Mouse (Mus musculus) heart, postnatal 0 days (tissue): ENCODE results near the gene Lpar2. TPM values are rescaled to one million over a fixed set of nuclear protein-coding genes. Genes with fewer than 3 reads are reported as not detected.

Experiments
- ATAC-seq: fragments of 200-750 bp; cut with Nextera tagmentation; 2 replicates; pipeline ENCODE4 v1.8.0; 2017; ENCODE audit warnings: low read depth, moderate number of reproducible peaks, moderate library complexity; ENCODE audit not compliant: insufficient read depth
- DNase-seq: peaks from one replicate; pipeline ENCODE4 v3.0.0-alpha.2; 2016; ENCODE audit warnings: low spot score
- H3K27ac ChIP-seq: fragments of 300-500 bp; sonication (generic); 2 replicates; pipeline ENCODE4 v1.5.1; 2014; ENCODE audit warnings: low read depth, mild to moderate bottlenecking
- H3K27me3 ChIP-seq: fragments of 300-500 bp; sonication (generic); 2 replicates; pipeline ENCODE4 v1.6.1; 2014; ENCODE audit warnings: low read length, mixed read lengths; ENCODE audit not compliant: control insufficient read depth, insufficient read depth
- H3K36me3 ChIP-seq: fragments of 300-500 bp; sonication (generic); replicated peaks from 2 replicates; pipeline ENCODE4 v1.6.1; 2014; ENCODE audit warnings: low read length, mixed read lengths; ENCODE audit not compliant: control insufficient read depth, insufficient read depth
- H3K4me1 ChIP-seq: fragments of 300-500 bp; sonication (generic); 2 replicates; pipeline ENCODE4 v1.6.1; 2014; ENCODE audit warnings: antibody characterized with exemption; ENCODE audit not compliant: control insufficient read depth, insufficient read depth
- H3K4me2 ChIP-seq: fragments of 300-500 bp; sonication (generic); 2 replicates; pipeline ENCODE4 v1.6.1; 2014; ENCODE audit warnings: low read depth, mild to moderate bottlenecking, low read length, moderate library complexity
- H3K4me3 ChIP-seq: fragments of 300-500 bp; sonication (generic); 2 replicates; pipeline ENCODE4 v1.5.1; 2014; ENCODE audit warnings: low read depth, low read length
- H3K9ac ChIP-seq: fragments of 300-500 bp; sonication (generic); replicated peaks from 2 replicates; pipeline ENCODE4 v1.6.1; 2014; ENCODE audit warnings: low read depth, low read length, mixed read lengths
- H3K9me3 ChIP-seq: fragments of 300-500 bp; sonication (generic); replicated peaks from 2 replicates; pipeline ENCODE4 v1.6.1; 2016; ENCODE audit warnings: low read length; ENCODE audit not compliant: control insufficient read depth
- CTCF ChIP-seq: IDR thresholded peaks from 2 replicates; pipeline ENCODE4 v1.5.1; 2016; ENCODE audit warnings: antibody characterized with exemption, control low read depth, low read depth
- EP300 ChIP-seq: IDR thresholded peaks from 2 replicates; pipeline ENCODE4 v1.6.1; 2016; ENCODE audit warnings: antibody characterized with exemption, low read depth
- WGBS: fragments of 180-500 bp; shearing (Covaris S2); extraction: QIAGEN DNeasy Blood & Tissue Kit; methylation state at CpG from one replicate; pipeline ENCODE4 v1.1.7; 2014; 5-methylcytosine and 5-hydroxymethylcytosine counted together
- polyA plus RNA-seq: library from polyadenylated mRNA; unstranded; fragments of >200 nt; fragmentation: Nextera tagmentation; extraction: Ambion mirVana; gene quantifications from 2 replicates; pipeline ENCODE4 v1.2.1, GENCODE M21; 2015
- total RNA-seq: library from RNA; depleted of rRNA; stranded (reverse); fragments of >200 nt; gene quantifications from 2 replicates; pipeline ENCODE4 v1.2.3, GENCODE M21; 2014; ENCODE audit warnings: low replicate concordance

Gene Lpar2
- total and polyA plus RNA-seq, 2 experiments from 2014 or later = 0.10 to 0.50 TPM

GRCm38 (mm10) chr8:69807236-69807635, 15.0 kb upstream of the Lpar2 start:
- Histone ChIP-seq H3K9me3 (no peaks in the 10 kb centered on the region), H3K27me3 (no peaks in the 10 kb centered on the region), H3K27ac (no peak overlapping the region), H3K4me3 (no peak overlapping the region), H3K9ac (no peak overlapping the region), H3K4me2 (no peak overlapping the region), H3K36me3 (peaks cover 55% of the 10 kb centered on the region), H3K4me1 (0 out of 2 replicates have a peak, but pooled peaks cover 6% of the 10 kb centered on the region)
- DNase-seq (no peak), ATAC-seq (no peak)
- TF ChIP-seq CTCF = no peak
- no peak for TF ChIP-seq EP300
- WGBS = 90% methylated on average over 5 of the region's 5 CpGs

- peaks cover 44% of the 10 kb centered on the region for H3K36me3 ChIP-seq
- TF ChIP-seq EP300 = no peak
- no peak for TF ChIP-seq CTCF
- H3K9me3 ChIP-seq = no peaks in the 10 kb centered on the region
- DNase-seq (peak; percentile 52), ATAC-seq (peak; percentile 74; the same call in 1 of the 2 replicates)
- no peaks in the 10 kb centered on the region for H3K27me3 ChIP-seq
- peak within 1 kb of the TSS; percentile 64 for H3K9ac ChIP-seq
- 0 out of 2 replicates have a peak, but pooled peaks cover 6% of the 10 kb centered on the region for H3K4me1 ChIP-seq
- H3K27ac ChIP-seq = no peak within 1 kb of the TSS
- peak within 1 kb of the TSS; percentile 92 for H3K4me2 ChIP-seq
- peak within 1 kb of the TSS; percentile 67 for H3K4me3 ChIP-seq
- 6% methylated on average over 28 of the region's 28 CpGs for WGBS
These were observed 13.9 kb upstream of the Lpar2 start, which contains the start of gene Gmip for GRCm38 (mm10) chr8:69808094-69808863. Gene Gmip (plus strand): TSS chr8:69808679.

DNA sequence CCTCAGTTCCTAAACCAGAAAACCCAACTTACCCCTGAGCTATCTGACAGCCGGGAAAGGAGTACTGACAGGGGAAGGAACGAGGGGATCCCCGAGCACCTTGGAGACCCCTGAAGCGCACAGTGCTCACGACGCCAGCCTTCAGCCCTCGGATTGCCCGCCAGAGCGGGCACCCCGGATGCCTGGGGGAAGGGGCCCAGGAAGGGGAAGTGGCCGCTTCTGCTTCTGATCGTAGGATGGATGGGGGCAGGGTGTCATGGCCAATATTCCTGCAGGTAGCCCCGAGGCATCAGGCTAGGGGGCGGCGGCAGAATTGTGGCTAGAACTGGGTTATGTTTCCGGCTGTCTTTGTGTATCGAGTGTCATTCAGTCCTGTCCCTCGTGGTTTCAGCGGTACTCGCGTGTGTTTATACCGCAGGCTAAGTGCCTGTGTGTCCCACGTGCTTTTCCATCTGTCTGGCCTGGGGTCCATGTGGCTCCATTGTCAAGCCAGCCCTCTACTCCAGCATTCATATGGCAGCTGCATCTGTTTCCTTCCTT, 13.3 kb upstream of the Lpar2 start:
- no peak overlapping the region for H3K27ac ChIP-seq
- peak overlapping the region; percentile 92 for H3K4me2 ChIP-seq
- under 1% methylated on average over 23 of the region's 23 CpGs for WGBS
- peak overlapping the region; percentile 64 for H3K9ac ChIP-seq
- DNase-seq (no peak), ATAC-seq (0 out of 2 replicates have a peak, but pooled peaks have one; percentile 5)
- H3K36me3 ChIP-seq = peaks cover 44% of the 10 kb centered on the region
- H3K9me3 ChIP-seq = no peaks in the 10 kb centered on the region
- H3K27me3 ChIP-seq = no peaks in the 10 kb centered on the region
- H3K4me1 ChIP-seq = 0 out of 2 replicates have a peak, but pooled peaks cover 6% of the 10 kb centered on the region
- TF ChIP-seq EP300 = no peak
- no peak for TF ChIP-seq CTCF
- H3K4me3 ChIP-seq = peak overlapping the region; percentile 67

DNA sequence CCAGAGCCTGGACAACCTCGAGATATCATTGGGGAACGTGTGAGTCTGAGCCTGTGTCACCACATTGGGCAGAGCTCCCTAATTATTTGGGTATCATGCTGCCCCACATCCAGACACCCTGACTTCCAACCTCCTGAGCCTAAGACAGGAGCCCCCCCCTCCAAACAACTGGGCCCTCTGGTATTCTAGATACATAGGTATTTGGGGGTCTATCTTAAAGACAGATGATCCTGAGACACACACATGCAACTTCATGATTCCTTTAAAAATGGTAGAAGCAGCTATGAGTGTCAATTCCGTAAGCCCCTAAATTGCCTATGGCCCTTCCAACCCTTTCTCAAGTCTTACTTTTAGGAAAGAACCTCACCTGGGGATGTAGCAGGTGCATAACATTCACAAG, 12.4 kb upstream of the Lpar2 start:
- Histone ChIP-seq H3K36me3 (peaks cover 44% of the 10 kb centered on the region), H3K9me3 (no peaks in the 10 kb centered on the region), H3K27me3 (no peaks in the 10 kb centered on the region), H3K4me1 (0 out of 2 replicates have a peak, but pooled peaks cover 6% of the 10 kb centered on the region), H3K4me2 (no peak overlapping the region), H3K9ac (no peak overlapping the region), H3K4me3 (no peak overlapping the region), H3K27ac (no peak overlapping the region)
- TF ChIP-seq EP300 (no peak), CTCF (no peak)
- no peak for DNase-seq
- ATAC-seq = no peak
- WGBS = 45% methylated on average over 3 of the region's 3 CpGs

DNA sequence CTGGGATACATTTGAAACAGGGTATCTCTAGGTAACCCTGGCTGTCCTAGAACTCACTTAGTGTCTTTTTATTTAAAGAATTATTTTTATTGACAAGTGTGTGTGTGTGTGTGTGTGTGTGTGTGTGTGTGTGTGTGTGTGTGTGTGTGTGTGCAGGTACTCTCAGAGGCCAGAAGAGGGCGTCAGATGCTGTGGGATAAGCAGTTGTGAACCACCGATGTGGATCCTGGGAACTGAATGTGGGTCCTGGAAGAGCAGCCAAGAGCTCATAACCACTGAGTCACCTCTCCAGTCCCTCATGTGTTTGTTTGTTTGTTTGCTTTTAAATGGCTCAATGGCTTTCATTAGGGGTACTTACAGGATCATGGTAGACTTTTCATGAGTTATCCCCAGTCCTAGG, 7.3 kb upstream of the Lpar2 start:
- Histone ChIP-seq H3K9me3 (no peaks in the 10 kb centered on the region), H3K9ac (no peak overlapping the region), H3K4me3 (no peak overlapping the region), H3K27me3 (no peaks in the 10 kb centered on the region), H3K4me1 (no peaks in the 10 kb centered on the region), H3K4me2 (no peak overlapping the region), H3K36me3 (peaks cover 31% of the 10 kb centered on the region), H3K27ac (no peak overlapping the region)
- no peak for TF ChIP-seq CTCF
- no peak for TF ChIP-seq EP300
- ATAC-seq (no peak), DNase-seq (no peak)
- 85% methylated on average over 2 of the region's 2 CpGs for WGBS
